Mouse (Mus musculus): Measurements from ENCODE around the gene Plxdc1. TPM values are rescaled to one million over a fixed set of nuclear protein-coding genes. Genes with fewer than 3 reads are reported as not detected.

The Plxdc1 gene
- polyA plus RNA-seq, 1 experiment from 2014 or later = 0.38 TPM

GRCm38 (mm10) chr11:97979824-97980495 is 6.3 kb downstream of the Plxdc1 start:
- no peak overlapping the region for H3K4me2 ChIP-seq (replicated peaks; ENCODE audit: low read depth, low read length)
- H3K27me3 ChIP-seq (ENCODE audit: control insufficient read depth, insufficient read depth, low read length) = no peaks in the 10 kb centered on the region
- ATAC-seq (ENCODE audit: insufficient number of reproducible peaks, insufficient read depth, low FRiP score, low read depth) = no peak
- H3K9ac ChIP-seq (replicated peaks; ENCODE audit: low read depth, low read length) = no peak overlapping the region
- H3K36me3 ChIP-seq (ENCODE audit: control insufficient read depth, insufficient read depth, low read length) = no peaks in the 10 kb centered on the region
- no peak overlapping the region for H3K4me3 ChIP-seq (ENCODE audit: low read depth, low read length)
- H3K9me3 ChIP-seq (ENCODE audit: control insufficient read depth, low read depth, low read length) = no peaks in the 10 kb centered on the region
- WGBS = 73% methylated on average over 10 of the region's 10 CpGs
- no peak overlapping the region for H3K27ac ChIP-seq (ENCODE audit: low read length)
- H3K4me1 ChIP-seq (ENCODE audit: control insufficient read depth, insufficient read depth, low read length) = no peaks in the 10 kb centered on the region

GRCm38 (mm10) chr11:97978392-97978791 is 7.9 kb downstream of the Plxdc1 start:
- no peak overlapping the region for H3K27ac ChIP-seq (ENCODE audit: low read length)
- H3K4me2 ChIP-seq (replicated peaks; ENCODE audit: low read depth, low read length) = no peak overlapping the region
- H3K36me3 ChIP-seq (ENCODE audit: control insufficient read depth, insufficient read depth, low read length) = no peaks in the 10 kb centered on the region
- no peak for ATAC-seq (ENCODE audit: insufficient number of reproducible peaks, insufficient read depth, low FRiP score, low read depth)
- no peaks in the 10 kb centered on the region for H3K9me3 ChIP-seq (ENCODE audit: control insufficient read depth, low read depth, low read length)
- 83% methylated on average over 13 of the region's 13 CpGs for WGBS
- H3K4me1 ChIP-seq (ENCODE audit: control insufficient read depth, insufficient read depth, low read length) = no peaks in the 10 kb centered on the region
- no peak overlapping the region for H3K9ac ChIP-seq (replicated peaks; ENCODE audit: low read depth, low read length)
- H3K27me3 ChIP-seq (ENCODE audit: control insufficient read depth, insufficient read depth, low read length) = no peaks in the 10 kb centered on the region
- no peak overlapping the region for H3K4me3 ChIP-seq (ENCODE audit: low read depth, low read length)

DNA sequence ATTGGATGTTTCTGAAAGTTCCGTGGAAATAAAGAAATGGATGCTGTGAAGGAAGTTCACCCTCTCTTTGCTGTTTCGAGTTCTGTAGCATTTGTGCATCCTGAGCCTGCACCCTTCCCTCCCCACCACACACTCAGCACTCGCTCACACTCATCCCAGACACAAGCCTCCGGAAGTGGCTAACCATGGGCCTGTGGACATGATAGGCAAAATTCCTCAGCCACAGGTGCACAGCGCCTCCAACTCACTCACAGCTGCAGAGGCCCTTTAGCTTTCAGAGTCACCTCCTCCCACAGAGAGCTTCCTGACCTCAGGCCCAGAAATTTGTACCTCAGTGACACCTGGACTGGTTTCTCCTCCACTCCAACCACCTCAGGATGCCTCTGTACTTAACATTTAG is 8.4 kb downstream of the Plxdc1 start:
- ATAC-seq (ENCODE audit: insufficient number of reproducible peaks, insufficient read depth, low FRiP score, low read depth) = no peak
- no peak overlapping the region for H3K9ac ChIP-seq (replicated peaks; ENCODE audit: low read depth, low read length)
- no peaks in the 10 kb centered on the region for H3K4me1 ChIP-seq (ENCODE audit: control insufficient read depth, insufficient read depth, low read length)
- no peak overlapping the region for H3K27ac ChIP-seq (ENCODE audit: low read length)
- H3K4me2 ChIP-seq (replicated peaks; ENCODE audit: low read depth, low read length) = no peak overlapping the region
- H3K27me3 ChIP-seq (ENCODE audit: control insufficient read depth, insufficient read depth, low read length) = no peaks in the 10 kb centered on the region
- H3K4me3 ChIP-seq (ENCODE audit: low read depth, low read length) = no peak overlapping the region
- 72% methylated on average over 5 of the region's 5 CpGs for WGBS
- no peaks in the 10 kb centered on the region for H3K36me3 ChIP-seq (ENCODE audit: control insufficient read depth, insufficient read depth, low read length)
- H3K9me3 ChIP-seq (ENCODE audit: control insufficient read depth, low read depth, low read length) = no peaks in the 10 kb centered on the region

DNA sequence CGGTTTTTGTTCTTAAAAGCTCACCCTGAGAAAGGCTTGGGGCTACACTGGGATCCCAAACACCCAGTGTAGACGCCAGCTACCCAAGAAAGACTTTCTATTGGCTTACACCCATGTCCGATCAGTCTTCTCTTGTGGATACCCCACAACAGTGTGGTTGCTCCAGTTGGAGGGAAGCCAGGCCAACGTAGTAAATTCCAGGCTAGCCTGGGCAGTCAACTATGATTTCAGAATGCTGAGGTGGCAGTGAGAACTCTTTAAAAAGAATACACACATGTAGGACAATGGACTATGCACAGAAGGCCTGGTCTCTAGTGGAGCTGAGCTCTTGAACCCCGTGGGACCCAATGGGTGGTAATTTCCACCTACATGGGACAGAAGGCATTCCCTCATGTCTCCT is 11.5 kb downstream of the Plxdc1 start:
- ATAC-seq (ENCODE audit: insufficient number of reproducible peaks, insufficient read depth, low FRiP score, low read depth) = no peak
- H3K9me3 ChIP-seq (ENCODE audit: control insufficient read depth, low read depth, low read length) = no peaks in the 10 kb centered on the region
- H3K9ac ChIP-seq (replicated peaks; ENCODE audit: low read depth, low read length) = no peak overlapping the region
- no peaks in the 10 kb centered on the region for H3K4me1 ChIP-seq (ENCODE audit: control insufficient read depth, insufficient read depth, low read length)
- no peak overlapping the region for H3K4me3 ChIP-seq (ENCODE audit: low read depth, low read length)
- no peaks in the 10 kb centered on the region for H3K36me3 ChIP-seq (ENCODE audit: control insufficient read depth, insufficient read depth, low read length)
- WGBS = 80% methylated on average over 5 of the region's 5 CpGs
- H3K27me3 ChIP-seq (ENCODE audit: control insufficient read depth, insufficient read depth, low read length) = no peaks in the 10 kb centered on the region
- no peak overlapping the region for H3K4me2 ChIP-seq (replicated peaks; ENCODE audit: low read depth, low read length)
- H3K27ac ChIP-seq (ENCODE audit: low read length) = no peak overlapping the region

- Histone ChIP-seq H3K27ac (ENCODE audit: low read length) (no peak overlapping the region), H3K36me3 (ENCODE audit: control insufficient read depth, insufficient read depth, low read length) (no peaks in the 10 kb centered on the region), H3K9me3 (ENCODE audit: control insufficient read depth, low read depth, low read length) (no peaks in the 10 kb centered on the region), H3K4me1 (ENCODE audit: control insufficient read depth, insufficient read depth, low read length) (no peaks in the 10 kb centered on the region), H3K4me3 (ENCODE audit: low read depth, low read length) (no peak overlapping the region), H3K27me3 (ENCODE audit: control insufficient read depth, insufficient read depth, low read length) (no peaks in the 10 kb centered on the region), H3K9ac (replicated peaks; ENCODE audit: low read depth, low read length) (no peak overlapping the region), H3K4me2 (replicated peaks; ENCODE audit: low read depth, low read length) (no peak overlapping the region)
- 93% methylated on average over 5 of the region's 5 CpGs for WGBS
- ATAC-seq (ENCODE audit: insufficient number of reproducible peaks, insufficient read depth, low FRiP score, low read depth) = no peak
Observed at GRCm38 (mm10) chr11:97974141-97974540, 12.1 kb downstream of the Plxdc1 start.

DNA sequence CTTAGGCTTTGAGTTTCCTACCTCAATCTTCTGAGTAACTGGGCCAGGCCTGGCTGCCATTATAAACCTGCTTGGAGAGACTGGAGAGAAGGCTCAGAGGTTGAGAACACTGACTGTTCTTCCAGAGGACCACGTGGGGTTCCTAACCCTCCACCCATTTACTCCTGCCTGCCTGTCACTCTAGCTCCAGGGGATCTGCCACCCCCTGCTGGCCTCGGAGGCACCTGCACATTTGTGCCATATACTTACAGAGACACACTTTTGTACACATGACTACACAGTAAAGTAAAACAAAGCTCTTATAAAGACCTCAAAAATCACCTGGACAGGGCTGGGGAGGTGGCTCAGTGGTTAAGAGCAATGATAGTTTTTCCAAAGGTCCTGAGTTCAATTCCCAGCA is 13.8 kb downstream of the Plxdc1 start:
- ATAC-seq (ENCODE audit: insufficient number of reproducible peaks, insufficient read depth, low FRiP score, low read depth) = no peak

GRCm38 (mm10) chr11:97971232-97971631 is 15.0 kb downstream of the Plxdc1 start:
- 19% methylated on average over 7 of the region's 7 CpGs for WGBS
- H3K9me3 ChIP-seq (ENCODE audit: control insufficient read depth, low read depth, low read length) = no peaks in the 10 kb centered on the region
- ATAC-seq (ENCODE audit: insufficient number of reproducible peaks, insufficient read depth, low FRiP score, low read depth) = no peak; the same call in 1 of the 2 replicates
- no peak overlapping the region for H3K27ac ChIP-seq (ENCODE audit: low read length)
- no peaks in the 10 kb centered on the region for H3K27me3 ChIP-seq (ENCODE audit: control insufficient read depth, insufficient read depth, low read length)
- no peaks in the 10 kb centered on the region for H3K36me3 ChIP-seq (ENCODE audit: control insufficient read depth, insufficient read depth, low read length)
- no peaks in the 10 kb centered on the region for H3K4me1 ChIP-seq (ENCODE audit: control insufficient read depth, insufficient read depth, low read length)
- H3K9ac ChIP-seq (replicated peaks; ENCODE audit: low read depth, low read length) = no peak overlapping the region
- H3K4me3 ChIP-seq (ENCODE audit: low read depth, low read length) = no peak overlapping the region
- no peak overlapping the region for H3K4me2 ChIP-seq (replicated peaks; ENCODE audit: low read depth, low read length)

More for the DNA sequence above, 13.8 kb downstream of the Plxdc1 start:
- Histone ChIP-seq H3K9me3 (ENCODE audit: control insufficient read depth, low read depth, low read length) (no peaks in the 10 kb centered on the region), H3K4me2 (replicated peaks; ENCODE audit: low read depth, low read length) (no peak overlapping the region), H3K27me3 (ENCODE audit: control insufficient read depth, insufficient read depth, low read length) (no peaks in the 10 kb centered on the region), H3K36me3 (ENCODE audit: control insufficient read depth, insufficient read depth, low read length) (no peaks in the 10 kb centered on the region), H3K4me1 (ENCODE audit: control insufficient read depth, insufficient read depth, low read length) (no peaks in the 10 kb centered on the region), H3K4me3 (ENCODE audit: low read depth, low read length) (no peak overlapping the region), H3K9ac (replicated peaks; ENCODE audit: low read depth, low read length) (no peak overlapping the region), H3K27ac (ENCODE audit: low read length) (no peak overlapping the region)
- 72% methylated on average over 2 of the region's 2 CpGs for WGBS

DNA sequence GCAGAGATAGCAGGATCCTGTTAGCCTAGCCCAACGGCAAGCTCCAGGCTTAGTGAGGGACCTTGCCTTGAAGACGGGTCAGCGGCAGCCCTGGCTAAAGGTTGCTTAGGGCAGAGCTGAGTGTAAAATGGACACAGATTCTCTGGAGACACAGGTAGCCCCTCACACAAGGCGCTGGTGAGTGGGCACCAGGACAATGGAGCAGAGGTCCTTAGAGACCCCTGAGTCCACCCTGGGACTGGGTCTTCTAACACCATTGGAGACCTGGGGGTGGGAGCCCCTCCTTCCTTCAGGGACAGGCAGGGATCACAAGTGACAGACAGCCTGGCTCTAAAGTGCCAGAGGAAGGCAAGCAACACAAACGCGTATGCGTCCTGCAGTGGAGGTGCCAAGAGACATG is 15.5 kb downstream of the Plxdc1 start:
- H3K27ac ChIP-seq (ENCODE audit: low read length) = no peak overlapping the region
- no peak overlapping the region for H3K4me3 ChIP-seq (ENCODE audit: low read depth, low read length)
- H3K4me1 ChIP-seq (ENCODE audit: control insufficient read depth, insufficient read depth, low read length) = no peaks in the 10 kb centered on the region
- no peaks in the 10 kb centered on the region for H3K9me3 ChIP-seq (ENCODE audit: control insufficient read depth, low read depth, low read length)
- H3K9ac ChIP-seq (replicated peaks; ENCODE audit: low read depth, low read length) = no peak overlapping the region
- ATAC-seq (ENCODE audit: insufficient number of reproducible peaks, insufficient read depth, low FRiP score, low read depth) = no peak
- H3K4me2 ChIP-seq (replicated peaks; ENCODE audit: low read depth, low read length) = no peak overlapping the region
- WGBS = 83% methylated on average over 7 of the region's 7 CpGs
- no peaks in the 10 kb centered on the region for H3K27me3 ChIP-seq (ENCODE audit: control insufficient read depth, insufficient read depth, low read length)
- no peaks in the 10 kb centered on the region for H3K36me3 ChIP-seq (ENCODE audit: control insufficient read depth, insufficient read depth, low read length)

GRCm38 (mm10) chr11:97968385-97968784 is 17.9 kb downstream of the Plxdc1 start:
- 76% methylated on average over 5 of the region's 5 CpGs for WGBS
- no peak for ATAC-seq (ENCODE audit: insufficient number of reproducible peaks, insufficient read depth, low FRiP score, low read depth)
- no peaks in the 10 kb centered on the region for H3K4me1 ChIP-seq (ENCODE audit: control insufficient read depth, insufficient read depth, low read length)

More at GRCm38 (mm10) chr11:97968385-97968784, 17.9 kb downstream of the Plxdc1 start:
- Histone ChIP-seq H3K27me3 (ENCODE audit: control insufficient read depth, insufficient read depth, low read length) (no peaks in the 10 kb centered on the region), H3K9ac (replicated peaks; ENCODE audit: low read depth, low read length) (no peak overlapping the region), H3K4me2 (replicated peaks; ENCODE audit: low read depth, low read length) (no peak overlapping the region), H3K27ac (ENCODE audit: low read length) (no peak overlapping the region), H3K9me3 (ENCODE audit: control insufficient read depth, low read depth, low read length) (no peaks in the 10 kb centered on the region), H3K36me3 (ENCODE audit: control insufficient read depth, insufficient read depth, low read length) (no peaks in the 10 kb centered on the region), H3K4me3 (ENCODE audit: low read depth, low read length) (no peak overlapping the region)
